Mouse (Mus musculus): Measurements from ENCODE around the gene Hsd17b1.
"Not testable (repeated sequence)": the region's sequence is repeated elsewhere in the genome, so short reads cannot be mapped to it uniquely, and the experiment has no call there.

Hsd17b1 gene

GRCm38 (mm10) chr11:101120545-101121188, 42.5 kb downstream of the Hsd17b1 start:
- in situ Hi-C loops (cut with MboI, MseI): loop anchor here (5.0 kb wide), 1 partner anchor 42 kb away; no protein-coding TSS in a partner anchor

GRCm38 (mm10) chr11:101124494-101124893, 46.3 kb downstream of the Hsd17b1 start:
- in situ Hi-C loops (cut with MboI, MseI): loop anchor here (5.0 kb wide), 1 partner anchor 38 kb away; no protein-coding TSS in a partner anchor

- in situ Hi-C loops (cut with MboI, MseI): not testable (repeated sequence)
These were observed 46.8 kb downstream of the Hsd17b1 start for GRCm38 (mm10) chr11:101125008-101125407.

GRCm38 (mm10) chr11:101127075-101127474, 48.9 kb downstream of the Hsd17b1 start:
- in situ Hi-C loops (cut with MboI, MseI): no loop called here

GRCm38 (mm10) chr11:101128996-101129577, 50.9 kb downstream of the Hsd17b1 start:
- in situ Hi-C loops (cut with MboI, MseI): no loop called here

Data from T-helper 2 cell (primary cell).